Mouse (Mus musculus) lung, postnatal 0 days (tissue): Measurements from ENCODE around the gene Rbp1. TPM values are rescaled to one million over a fixed set of nuclear protein-coding genes. Genes with fewer than 3 reads are reported as not detected.

Experiments used
- ATAC-seq: fragments of 200-750 bp; cut with Nextera tagmentation; 2 replicates; pipeline ENCODE4 v1.8.0; 2017; ENCODE audit warnings: moderate library complexity
- DNase-seq: peaks from one replicate; pipeline ENCODE4 v3.0.0-alpha.2; 2016; ENCODE audit warnings: low spot score
- H3K27ac ChIP-seq: fragments of 300-500 bp; sonication (generic); 2 replicates; pipeline ENCODE4 v1.5.1; 2014; ENCODE audit warnings: antibody characterized with exemption, mild to moderate bottlenecking, low read length, mixed read lengths
- H3K27me3 ChIP-seq: fragments of 300-500 bp; sonication (generic); replicated peaks from 2 replicates; pipeline ENCODE4 v1.6.1; 2014; ENCODE audit warnings: low read length, mixed read lengths; ENCODE audit not compliant: insufficient read depth
- H3K36me3 ChIP-seq: fragments of 300-500 bp; sonication (generic); 2 replicates; pipeline ENCODE4 v1.6.1; 2014; ENCODE audit warnings: low read length, mixed read lengths; ENCODE audit not compliant: insufficient read depth
- H3K4me1 ChIP-seq: fragments of 300-500 bp; sonication (generic); 2 replicates; pipeline ENCODE4 v1.6.1; 2014; ENCODE audit warnings: antibody characterized with exemption, low read depth, low read length, mixed read lengths; ENCODE audit not compliant: insufficient read depth
- H3K4me2 ChIP-seq: fragments of 300-500 bp; sonication (generic); replicated peaks from 2 replicates; pipeline ENCODE4 v1.6.1; 2014; ENCODE audit warnings: low read depth, mild to moderate bottlenecking, low read length, moderate library complexity, mixed read lengths
- H3K4me3 ChIP-seq: fragments of 300-500 bp; sonication (generic); 2 replicates; pipeline ENCODE4 v1.5.1; 2014; ENCODE audit warnings: low read depth, low read length
- H3K9ac ChIP-seq: fragments of 300-500 bp; sonication (generic); replicated peaks from 2 replicates; pipeline ENCODE4 v1.6.1; 2014; ENCODE audit warnings: low read depth, mild to moderate bottlenecking
- H3K9me3 ChIP-seq: fragments of 300-500 bp; sonication (generic); 2 replicates; pipeline ENCODE4 v1.6.1; 2016; ENCODE audit warnings: low read length, mixed read lengths
- CTCF ChIP-seq: IDR thresholded peaks from 2 replicates; pipeline ENCODE4 v1.5.1; 2016; ENCODE audit warnings: antibody characterized with exemption, mild to moderate bottlenecking
- EP300 ChIP-seq: IDR thresholded peaks from 2 replicates; pipeline ENCODE4 v1.6.1; 2016; ENCODE audit warnings: antibody characterized with exemption, mild to moderate bottlenecking, control low read depth
- WGBS: fragments of 180-500 bp; shearing (Covaris S2); extraction: QIAGEN DNeasy Blood & Tissue Kit; methylation state at CpG from one replicate; pipeline ENCODE4 v1.1.7; 2014; 5-methylcytosine and 5-hydroxymethylcytosine counted together
- polyA plus RNA-seq: library from polyadenylated mRNA; unstranded; fragments of >200 nt; fragmentation: Nextera tagmentation; extraction: Ambion mirVana; gene quantifications from 2 replicates; pipeline ENCODE4 v1.2.1, GENCODE M21; 2015

The Rbp1 gene
- polyA plus RNA-seq, 1 experiment from 2014 or later = 72.6 TPM

DNA sequence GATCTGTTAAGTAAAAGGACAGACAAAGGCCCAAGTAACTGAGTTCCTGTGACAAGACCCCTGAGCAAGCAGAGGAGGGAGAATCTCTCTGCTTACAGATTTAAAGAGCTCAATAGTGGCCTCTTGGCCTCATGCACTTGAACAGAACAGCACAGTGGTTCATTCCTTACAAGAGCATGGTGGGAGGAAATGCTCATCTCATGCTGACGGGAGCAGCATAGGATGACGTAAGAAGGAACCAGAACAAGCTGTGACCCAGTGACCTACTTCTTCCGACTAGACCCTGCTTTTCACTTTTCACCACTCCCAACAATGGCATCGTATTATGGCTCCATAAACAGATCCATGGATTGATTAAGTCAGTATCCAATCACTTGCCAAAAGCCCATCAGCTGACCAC is 59.5 kb downstream of the Rbp1 start:
- no peaks in the 10 kb centered on the region for H3K9me3 ChIP-seq
- H3K36me3 ChIP-seq = no peaks in the 10 kb centered on the region
- DNase-seq (no peak), ATAC-seq (no peak)
- H3K4me3 ChIP-seq = no peak overlapping the region
- no peak overlapping the region for H3K27ac ChIP-seq
- no peak overlapping the region for H3K4me2 ChIP-seq
- TF ChIP-seq CTCF (no peak), EP300 (no peak)
- H3K9ac ChIP-seq = no peak overlapping the region
- H3K4me1 ChIP-seq = no peaks in the 10 kb centered on the region
- WGBS = 55% methylated on average over 4 of the region's 4 CpGs
- no peaks in the 10 kb centered on the region for H3K27me3 ChIP-seq

DNA sequence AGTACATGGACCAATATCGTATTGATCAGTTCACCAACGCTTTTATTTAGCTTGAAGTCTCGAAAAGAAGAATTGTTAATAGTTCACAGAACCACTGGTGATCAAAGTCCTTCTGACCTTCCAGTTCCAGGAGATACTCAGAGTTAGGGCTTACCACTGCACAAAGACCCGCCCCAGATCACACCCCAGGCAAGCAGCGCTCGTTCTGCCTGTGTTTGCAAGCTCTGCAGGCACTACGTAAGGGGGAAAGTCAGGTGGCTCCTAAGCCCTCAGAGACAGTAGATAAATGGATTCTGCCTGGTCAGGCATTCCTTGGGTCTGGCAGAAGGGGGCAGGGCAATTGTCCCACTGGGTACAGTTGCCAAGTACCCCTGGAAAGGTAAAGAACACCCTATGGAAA is 62.3 kb downstream of the Rbp1 start:
- no peak for ATAC-seq
- 76% methylated on average over 7 of the region's 7 CpGs for WGBS
- H3K4me3 ChIP-seq = no peak overlapping the region
- no peaks in the 10 kb centered on the region for H3K27me3 ChIP-seq
- no peaks in the 10 kb centered on the region for H3K9me3 ChIP-seq
- H3K9ac ChIP-seq = no peak overlapping the region
- no peak overlapping the region for H3K4me2 ChIP-seq
- TF ChIP-seq EP300 = no peak
- no peak for TF ChIP-seq CTCF
- no peak overlapping the region for H3K27ac ChIP-seq
- no peaks in the 10 kb centered on the region; the same call in 1 of the 2 replicates for H3K4me1 ChIP-seq
- DNase-seq = no peak
- H3K36me3 ChIP-seq = no peaks in the 10 kb centered on the region

DNA sequence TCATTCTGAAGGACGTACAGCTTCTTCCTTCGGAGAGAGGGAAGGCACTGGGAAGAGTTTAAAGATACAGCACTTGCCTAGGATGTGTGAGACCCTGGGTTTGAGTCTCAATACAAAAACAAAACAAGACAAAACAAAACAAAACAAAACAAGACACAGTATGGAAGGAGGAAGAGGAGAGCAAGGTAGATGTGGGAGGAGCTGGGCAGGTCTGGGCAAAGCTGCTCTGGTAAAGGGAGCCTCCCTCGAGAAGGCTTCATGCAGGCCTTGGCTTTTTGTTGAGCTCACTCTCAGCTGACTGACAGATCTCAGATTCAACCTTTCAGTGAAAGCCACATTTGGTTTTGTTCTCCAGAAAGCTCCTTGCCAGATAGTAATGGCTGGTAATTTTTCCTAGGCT is 63.1 kb downstream of the Rbp1 start, which contains the start of gene Rbp2:
Gene Rbp2 (plus strand): TSS at position 301 of the 400 bp plus-strand sequence.
- TF ChIP-seq EP300 (no peak), CTCF (no peak)
- no peak within 1 kb of the TSS for H3K27ac ChIP-seq
- 82% methylated on average over 3 of the region's 3 CpGs for WGBS
- ATAC-seq (no peak), DNase-seq (no peak)
- H3K4me3 ChIP-seq = no peak within 1 kb of the TSS
- H3K9ac ChIP-seq = no peak within 1 kb of the TSS
- H3K36me3 ChIP-seq = no peaks in the 10 kb centered on the region
- H3K27me3 ChIP-seq = no peaks in the 10 kb centered on the region
- H3K4me1 ChIP-seq = no peaks in the 10 kb centered on the region; the same call in 1 of the 2 replicates
- no peak within 1 kb of the TSS for H3K4me2 ChIP-seq
- H3K9me3 ChIP-seq = no peaks in the 10 kb centered on the region

DNA sequence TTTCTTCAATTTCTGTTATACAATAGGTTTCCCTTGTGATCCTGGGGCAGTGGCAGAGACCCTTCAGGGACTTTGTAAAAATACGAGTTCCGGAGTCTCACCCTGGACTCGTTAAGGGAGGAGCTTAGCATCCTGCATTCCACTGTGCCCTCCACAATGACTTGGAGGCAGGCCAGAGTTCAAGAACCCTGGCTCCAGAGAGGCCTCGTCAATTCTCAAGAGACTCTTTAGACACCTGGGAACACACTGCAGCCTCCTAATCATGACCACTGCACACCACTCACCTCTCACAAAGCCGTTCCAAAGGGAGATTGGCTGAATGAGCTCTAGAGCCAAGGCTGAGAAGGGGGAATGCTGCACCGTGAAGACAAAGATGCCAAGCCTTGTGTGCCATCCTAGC is 64.5 kb downstream of the Rbp1 start:
- Histone ChIP-seq H3K9me3 (no peaks in the 10 kb centered on the region), H3K27me3 (no peaks in the 10 kb centered on the region), H3K4me2 (no peak overlapping the region), H3K27ac (no peak overlapping the region), H3K4me3 (no peak overlapping the region), H3K9ac (no peak overlapping the region), H3K4me1 (no peaks in the 10 kb centered on the region; the same call in 1 of the 2 replicates), H3K36me3 (no peaks in the 10 kb centered on the region)
- 37% methylated on average over 6 of the region's 6 CpGs for WGBS
- TF ChIP-seq EP300 (peak; percentile 75), CTCF (no peak)
- DNase-seq (peak; percentile 84), ATAC-seq (peak; percentile 93)

DNA sequence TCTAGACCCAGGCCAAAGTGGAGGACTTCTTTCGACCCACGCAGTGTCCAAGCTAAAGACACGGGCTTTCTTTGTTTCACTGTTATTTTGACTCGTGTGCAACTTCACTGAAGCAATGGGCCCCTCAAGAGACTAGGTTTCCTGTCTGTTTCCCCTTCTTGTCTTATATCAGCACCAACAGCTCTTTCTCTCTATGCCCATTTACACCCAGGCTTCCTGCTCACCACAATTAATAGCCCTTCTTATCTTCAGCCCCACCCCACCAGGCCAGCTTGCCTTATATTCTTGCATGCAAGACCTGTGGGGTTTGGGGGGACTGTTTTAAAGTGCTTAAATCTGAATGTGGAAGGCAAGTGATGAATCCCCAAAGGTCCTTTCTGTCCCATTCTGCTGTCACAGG is 66.8 kb downstream of the Rbp1 start:
- no peak for ATAC-seq
- WGBS = 51% methylated on average over 4 of the region's 4 CpGs
- Histone ChIP-seq H3K4me2 (no peak overlapping the region), H3K27ac (no peak overlapping the region), H3K4me1 (no peaks in the 10 kb centered on the region; the same call in 1 of the 2 replicates), H3K9me3 (no peaks in the 10 kb centered on the region), H3K36me3 (no peaks in the 10 kb centered on the region), H3K4me3 (no peak overlapping the region), H3K9ac (no peak overlapping the region), H3K27me3 (no peaks in the 10 kb centered on the region)
- TF ChIP-seq EP300 = no peak
- TF ChIP-seq CTCF = no peak
- no peak for DNase-seq

DNA sequence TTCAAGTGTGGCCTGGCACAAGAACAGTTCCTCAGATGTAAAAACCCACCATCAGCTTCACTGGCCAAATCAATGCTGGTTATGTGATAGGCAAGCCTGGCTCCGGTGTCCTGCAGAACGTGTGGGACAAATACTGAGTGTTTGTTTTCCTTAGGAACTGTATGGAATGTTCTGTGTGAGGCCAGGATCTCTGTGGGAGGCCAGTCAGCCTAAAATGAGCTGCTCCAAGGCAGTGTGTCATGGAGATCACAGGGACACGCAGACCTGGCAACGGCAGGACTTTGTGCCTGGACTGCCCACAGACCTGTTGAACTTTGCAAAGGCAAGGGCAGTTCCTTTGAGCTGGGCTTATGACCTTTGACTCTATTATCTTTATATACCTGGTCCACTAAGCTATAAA is 67.4 kb downstream of the Rbp1 start:
- H3K4me3 ChIP-seq = no peak overlapping the region
- DNase-seq (peak; percentile 68), ATAC-seq (peak; percentile 59)
- H3K27ac ChIP-seq = no peak overlapping the region
- H3K27me3 ChIP-seq = no peaks in the 10 kb centered on the region
- no peak overlapping the region for H3K9ac ChIP-seq
- TF ChIP-seq CTCF = no peak
- TF ChIP-seq EP300 = no peak
- no peaks in the 10 kb centered on the region; the same call in 1 of the 2 replicates for H3K4me1 ChIP-seq
- no peaks in the 10 kb centered on the region for H3K36me3 ChIP-seq
- 15% methylated on average over 4 of the region's 4 CpGs for WGBS
- H3K4me2 ChIP-seq = no peak overlapping the region
- H3K9me3 ChIP-seq = no peaks in the 10 kb centered on the region

GRCm38 (mm10) chr9:98491071-98491470 is 68.3 kb downstream of the Rbp1 start:
- ATAC-seq (no peak), DNase-seq (no peak)
- Histone ChIP-seq H3K4me2 (no peak overlapping the region), H3K27ac (no peak overlapping the region), H3K36me3 (no peaks in the 10 kb centered on the region), H3K4me3 (no peak overlapping the region), H3K4me1 (no peaks in the 10 kb centered on the region; the same call in 1 of the 2 replicates), H3K27me3 (no peaks in the 10 kb centered on the region), H3K9me3 (no peaks in the 10 kb centered on the region), H3K9ac (no peak overlapping the region)
- 59% methylated on average over 5 of the region's 5 CpGs for WGBS
- TF ChIP-seq EP300 (no peak), CTCF (no peak)
